Mouse (Mus musculus): ENCODE results near the gene Map2.

Gene Map2

GRCm38 (mm10) chr1:66175041-66175665, at the start of gene Map2:
Gene Map2, plus strand, starts transcription at chr1:66175273.
- peak; percentile 75 for DNase-seq (ENCODE audit: low read depth, low spot score)

GRCm38 (mm10) chr1:66133014-66133413, 42.1 kb upstream of the Map2 start:
- no peak for DNase-seq (ENCODE audit: low read depth, low spot score)

GRCm38 (mm10) chr1:66135324-66135723, 39.7 kb upstream of the Map2 start:
- no peak for DNase-seq (ENCODE audit: low read depth, low spot score)

- DNase-seq (ENCODE audit: low read depth, low spot score) = no peak
Measured at GRCm38 (mm10) chr1:66140686-66141085, 34.4 kb upstream of the Map2 start.

- DNase-seq (ENCODE audit: low read depth, low spot score) = no peak
Measured at GRCm38 (mm10) chr1:66145180-66145579, 29.9 kb upstream of the Map2 start.

GRCm38 (mm10) chr1:66148825-66149514, 26.1 kb upstream of the Map2 start:
- peak; percentile 2 for DNase-seq (ENCODE audit: low read depth, low spot score)

GRCm38 (mm10) chr1:66150806-66151205, 24.3 kb upstream of the Map2 start:
- DNase-seq (ENCODE audit: low read depth, low spot score) = no peak

- DNase-seq (ENCODE audit: low read depth, low spot score) = no peak
Measured at GRCm38 (mm10) chr1:66157135-66157534, 17.9 kb upstream of the Map2 start.

- DNase-seq (ENCODE audit: low read depth, low spot score) = no peak
Measured at GRCm38 (mm10) chr1:66157589-66157988, 17.5 kb upstream of the Map2 start.

- no peak for DNase-seq (ENCODE audit: low read depth, low spot score)
Measured at GRCm38 (mm10) chr1:66164648-66165047, 10.4 kb upstream of the Map2 start.

GRCm38 (mm10) chr1:66168722-66169121, 6.4 kb upstream of the Map2 start:
- no peak for DNase-seq (ENCODE audit: low read depth, low spot score)

- no peak for DNase-seq (ENCODE audit: low read depth, low spot score)
Measured at GRCm38 (mm10) chr1:66172127-66172526, 2.9 kb upstream of the Map2 start.

GRCm38 (mm10) chr1:66173630-66174029, 1.4 kb upstream of the Map2 start:
- DNase-seq (ENCODE audit: low read depth, low spot score) = no peak

GRCm38 (mm10) chr1:66176012-66176837, 1.2 kb downstream of the Map2 start:
- peak; percentile 49 for DNase-seq (ENCODE audit: low read depth, low spot score)

GRCm38 (mm10) chr1:66176838-66177105, 1.7 kb downstream of the Map2 start:
- no peak for DNase-seq (ENCODE audit: low read depth, low spot score)

- DNase-seq (ENCODE audit: low read depth, low spot score) = no peak
Measured at GRCm38 (mm10) chr1:66177489-66178170, 2.6 kb downstream of the Map2 start.

GRCm38 (mm10) chr1:66187016-66187681, 12.1 kb downstream of the Map2 start:
- DNase-seq (ENCODE audit: low read depth, low spot score) = no peak

- DNase-seq (ENCODE audit: low read depth, low spot score) = no peak
Measured at GRCm38 (mm10) chr1:66192401-66192800, 17.3 kb downstream of the Map2 start.

- DNase-seq (ENCODE audit: low read depth, low spot score) = no peak
Measured at GRCm38 (mm10) chr1:66192891-66193290, 17.8 kb downstream of the Map2 start.

GRCm38 (mm10) chr1:66195040-66195726, 20.1 kb downstream of the Map2 start:
- DNase-seq (ENCODE audit: low read depth, low spot score) = no peak

GRCm38 (mm10) chr1:66196240-66196639, 21.2 kb downstream of the Map2 start:
- no peak for DNase-seq (ENCODE audit: low read depth, low spot score)

All from mesoderm, embryonic 11.5 days (tissue).